Mouse (Mus musculus) megakaryocyte-erythroid progenitor cell, adult 5-6 weeks (primary cell): ENCODE results near the gene Plvap. TPM values are rescaled to one million over a fixed set of nuclear protein-coding genes. Genes with fewer than 3 reads are reported as not detected.

Source experiments
- ATAC-seq: replicated peaks from 2 replicates; pipeline ENCODE4 v1.8.0; 2016; ENCODE audit warnings: mild to moderate bottlenecking, inconsistent platforms; ENCODE audit not compliant: severe bottlenecking, poor library complexity, low FRiP score, low TSS enrichment
- total RNA-seq, 2 experiments: library from RNA; stranded (forward) in 1 of 2; stranded (reverse) in 1 of 2; fragments of 200-1000, 215-1000 nt in 1 of 2; fragments of >200 nt in 1 of 2; fragmentation: Nextera tagmentation in 1 of 2; gene quantifications; 2 replicates each; pipeline ENCODE4 v1.2.3; 2014 to 2017

Gene Plvap
- total RNA-seq, 2 experiments from 2014 or later: 8.9 to 9.3 TPM

DNA sequence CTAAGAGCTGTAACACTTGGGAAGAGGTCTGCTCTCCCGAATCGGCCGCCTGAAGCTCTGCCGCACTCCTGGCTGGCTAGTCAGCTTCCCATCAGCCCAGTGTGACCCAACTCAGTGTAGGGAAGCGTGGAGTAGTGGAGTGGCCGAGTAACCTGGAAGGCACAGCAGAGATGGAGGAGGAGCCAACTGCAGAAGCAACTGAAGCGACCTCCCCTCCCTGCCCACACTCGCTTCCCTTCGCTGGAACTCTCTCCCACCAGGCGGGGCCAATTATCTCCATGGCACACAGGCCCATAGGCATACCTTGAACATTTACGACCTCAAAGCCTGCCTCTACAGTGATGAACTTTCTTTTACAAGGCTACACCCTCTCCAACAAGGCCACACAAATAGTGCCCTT lies 59.8 kb downstream of the Plvap start:
- ATAC-seq: no peak

DNA sequence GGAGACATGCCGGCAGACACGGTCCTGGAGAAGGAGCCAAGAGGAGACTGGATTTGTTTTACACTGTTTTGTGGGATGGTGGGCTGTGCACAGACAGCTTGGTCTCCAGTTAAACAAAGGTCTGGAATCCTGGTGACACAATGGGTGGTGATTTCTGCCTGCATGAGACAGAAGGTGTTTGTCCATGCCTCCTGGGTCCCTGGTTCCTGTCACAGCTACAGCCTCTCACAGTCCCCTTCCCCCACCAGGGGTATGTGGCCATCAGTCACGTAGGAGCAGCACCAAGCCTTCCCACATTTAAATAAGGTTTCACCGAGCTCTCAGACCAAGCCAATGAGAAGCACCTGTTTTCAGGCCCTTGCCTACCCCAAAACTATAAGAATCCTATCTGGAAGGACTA lies 60.2 kb downstream of the Plvap start:
- no peak for ATAC-seq

Other genes starting within 250 kb of the Plvap start
- gene Myo9b, start 239.0 kb downstream of the Plvap start, total RNA-seq (2014; fragmentation: Nextera tagmentation): 32.9 and 33.2 TPM in 2 replicates
- 17.6 and 20.4 TPM in 2 replicates for gene Myo9b, start 239.0 kb downstream of the Plvap start, total RNA-seq (2017)
- gene Haus8, start 238.8 kb downstream of the Plvap start, total RNA-seq (2014; fragmentation: Nextera tagmentation): 22.9 and 30.6 TPM in 2 replicates
- 44.1 and 47.5 TPM in 2 replicates for gene Haus8, start 238.8 kb downstream of the Plvap start, total RNA-seq (2017)
- gene Use1, start 144.9 kb downstream of the Plvap start, total RNA-seq (2014; fragmentation: Nextera tagmentation): 147 and 161 TPM in 2 replicates
- 129 and 139 TPM in 2 replicates for gene Use1, start 144.9 kb downstream of the Plvap start, total RNA-seq (2017)
- 6.4 and 7.4 TPM in 2 replicates for gene Ocel1, start 140.5 kb downstream of the Plvap start, total RNA-seq (2014; fragmentation: Nextera tagmentation)
- gene Ocel1, start 140.5 kb downstream of the Plvap start, total RNA-seq (2017): 8.1 and 13.8 TPM in 2 replicates
- 1.4 and 3.2 TPM in 2 replicates for gene Nr2f6, start 129.8 kb downstream of the Plvap start, total RNA-seq (2014; fragmentation: Nextera tagmentation)
- 1.7 TPM in 1 of 2 replicates, not detected in the other for gene Nr2f6, start 129.8 kb downstream of the Plvap start, total RNA-seq (2017)
- gene Ushbp1, start 116.0 kb downstream of the Plvap start, total RNA-seq (2014; fragmentation: Nextera tagmentation): not detected in 2 replicates
- gene Ushbp1, start 116.0 kb downstream of the Plvap start, total RNA-seq (2017): not detected in 2 replicates
- gene Babam1, start 114.9 kb downstream of the Plvap start, total RNA-seq (2014; fragmentation: Nextera tagmentation): 107 and 130 TPM in 2 replicates
- gene Babam1, start 114.9 kb downstream of the Plvap start, total RNA-seq (2017): 73.7 and 90.2 TPM in 2 replicates
- 42.2 and 46.2 TPM in 2 replicates for gene Ankle1, start 105.7 kb downstream of the Plvap start, total RNA-seq (2014; fragmentation: Nextera tagmentation)
- gene Ankle1, start 105.7 kb downstream of the Plvap start, total RNA-seq (2017): 13.3 and 23.5 TPM in 2 replicates
- 5.3 and 7.1 TPM in 2 replicates for gene Abhd8, start 48.1 kb downstream of the Plvap start, total RNA-seq (2014; fragmentation: Nextera tagmentation)
- gene Abhd8, start 48.1 kb downstream of the Plvap start, total RNA-seq (2017): 4.7 and 6.3 TPM in 2 replicates
- gene Mrpl34, start 46.8 kb downstream of the Plvap start, total RNA-seq (2014; fragmentation: Nextera tagmentation): 82.3 and 120 TPM in 2 replicates
- 46.7 and 63.4 TPM in 2 replicates for gene Mrpl34, start 46.8 kb downstream of the Plvap start, total RNA-seq (2017)
- 31.4 and 47.5 TPM in 2 replicates for gene Dda1, start 42.6 kb downstream of the Plvap start, total RNA-seq (2014; fragmentation: Nextera tagmentation)
- 13.3 and 19.6 TPM in 2 replicates for gene Dda1, start 42.6 kb downstream of the Plvap start, total RNA-seq (2017)
- gene Ano8, start 25.8 kb downstream of the Plvap start, total RNA-seq (2014; fragmentation: Nextera tagmentation): 2.4 and 4.5 TPM in 2 replicates
- 2.3 and 3.4 TPM in 2 replicates for gene Ano8, start 25.8 kb downstream of the Plvap start, total RNA-seq (2017)
- gene Gtpbp3, start 23.6 kb downstream of the Plvap start, total RNA-seq (2014; fragmentation: Nextera tagmentation): 15.1 and 20.3 TPM in 2 replicates
- gene Gtpbp3, start 23.6 kb downstream of the Plvap start, total RNA-seq (2017): 18.7 and 32.1 TPM in 2 replicates
- not detected in 2 replicates for gene Ccdc194, start 14.0 kb upstream of the Plvap start, total RNA-seq (2014; fragmentation: Nextera tagmentation)
- not detected in 2 replicates for gene Ccdc194, start 14.0 kb upstream of the Plvap start, total RNA-seq (2017)
- 31.1 and 46.7 TPM in 2 replicates for gene Bst2, start 25.7 kb upstream of the Plvap start, total RNA-seq (2014; fragmentation: Nextera tagmentation)
- gene Bst2, start 25.7 kb upstream of the Plvap start, total RNA-seq (2017): 34.9 and 90.9 TPM in 2 replicates
- 19.9 and 24.4 TPM in 2 replicates for gene Mvb12a, start 31.2 kb upstream of the Plvap start, total RNA-seq (2014; fragmentation: Nextera tagmentation)
- 23.9 and 31.7 TPM in 2 replicates for gene Mvb12a, start 31.2 kb upstream of the Plvap start, total RNA-seq (2017)
- gene Tmem221, start 47.1 kb upstream of the Plvap start, total RNA-seq (2014; fragmentation: Nextera tagmentation): not detected in 2 replicates
- not detected in 2 replicates for gene Tmem221, start 47.1 kb upstream of the Plvap start, total RNA-seq (2017)
- not detected in 2 replicates for gene Nxnl1, start 54.8 kb upstream of the Plvap start, total RNA-seq (2014; fragmentation: Nextera tagmentation)
- not detected in 2 replicates for gene Nxnl1, start 54.8 kb upstream of the Plvap start, total RNA-seq (2017)
- gene Slc27a1, start 57.1 kb upstream of the Plvap start, total RNA-seq (2014; fragmentation: Nextera tagmentation): 3.0 and 6.3 TPM in 2 replicates
- gene Slc27a1, start 57.1 kb upstream of the Plvap start, total RNA-seq (2017): 0.95 and 3.1 TPM in 2 replicates
- 104 and 132 TPM in 2 replicates for gene Pgls, start 80.4 kb upstream of the Plvap start, total RNA-seq (2014; fragmentation: Nextera tagmentation)
- gene Pgls, start 80.4 kb upstream of the Plvap start, total RNA-seq (2017): 76.2 and 80.7 TPM in 2 replicates
- 15.9 and 42.5 TPM in 2 replicates for gene Fam129c, start 85.9 kb upstream of the Plvap start, total RNA-seq (2014; fragmentation: Nextera tagmentation)
- 0.14 and 15.0 TPM in 2 replicates for gene Fam129c, start 85.9 kb upstream of the Plvap start, total RNA-seq (2017)
- 55.8 and 58.0 TPM in 2 replicates for gene Colgalt1, start 99.2 kb upstream of the Plvap start, total RNA-seq (2014; fragmentation: Nextera tagmentation)
- 40.1 and 44.4 TPM in 2 replicates for gene Colgalt1, start 99.2 kb upstream of the Plvap start, total RNA-seq (2017)
- gene Unc13a, start 160.0 kb upstream of the Plvap start, total RNA-seq (2014; fragmentation: Nextera tagmentation): 0.26 and 0.64 TPM in 2 replicates
- gene Unc13a, start 160.0 kb upstream of the Plvap start, total RNA-seq (2017): 0.27 TPM in 1 of 2 replicates, not detected in the other
- gene Jak3, start 164.5 kb upstream of the Plvap start, total RNA-seq (2014; fragmentation: Nextera tagmentation): 5.2 and 10.4 TPM in 2 replicates
- 1.8 and 4.5 TPM in 2 replicates for gene Jak3, start 164.5 kb upstream of the Plvap start, total RNA-seq (2017)
- 6.4 and 17.6 TPM in 2 replicates for gene Insl3, start 177.5 kb upstream of the Plvap start, total RNA-seq (2014; fragmentation: Nextera tagmentation)
- 0.88 and 4.8 TPM in 2 replicates for gene Insl3, start 177.5 kb upstream of the Plvap start, total RNA-seq (2017)
- 0.42 and 0.79 TPM in 2 replicates for gene B3gnt3, start 190.0 kb upstream of the Plvap start, total RNA-seq (2014; fragmentation: Nextera tagmentation)
- gene B3gnt3, start 190.0 kb upstream of the Plvap start, total RNA-seq (2017): 0.30 and 0.99 TPM in 2 replicates
- 183 and 235 TPM in 2 replicates for gene Fcho1, start 214.0 kb upstream of the Plvap start, total RNA-seq (2014; fragmentation: Nextera tagmentation)
- gene Fcho1, start 214.0 kb upstream of the Plvap start, total RNA-seq (2017): 68.1 and 88.4 TPM in 2 replicates